Mouse (Mus musculus) heart, adult 9 months (tissue): ENCODE measurements around the gene Timm8b.
"Not testable (repeated sequence)": the region's sequence is repeated elsewhere in the genome, so short reads cannot be mapped to it uniquely, and the experiment has no call there.

ENCODE experiments used
- DNase-seq, 2 experiments: peaks; one replicate each; pipeline ENCODE4 v3.0.0; 2022; ENCODE audit warnings: low spot score in 2 of 2

Gene Timm8b

DNA sequence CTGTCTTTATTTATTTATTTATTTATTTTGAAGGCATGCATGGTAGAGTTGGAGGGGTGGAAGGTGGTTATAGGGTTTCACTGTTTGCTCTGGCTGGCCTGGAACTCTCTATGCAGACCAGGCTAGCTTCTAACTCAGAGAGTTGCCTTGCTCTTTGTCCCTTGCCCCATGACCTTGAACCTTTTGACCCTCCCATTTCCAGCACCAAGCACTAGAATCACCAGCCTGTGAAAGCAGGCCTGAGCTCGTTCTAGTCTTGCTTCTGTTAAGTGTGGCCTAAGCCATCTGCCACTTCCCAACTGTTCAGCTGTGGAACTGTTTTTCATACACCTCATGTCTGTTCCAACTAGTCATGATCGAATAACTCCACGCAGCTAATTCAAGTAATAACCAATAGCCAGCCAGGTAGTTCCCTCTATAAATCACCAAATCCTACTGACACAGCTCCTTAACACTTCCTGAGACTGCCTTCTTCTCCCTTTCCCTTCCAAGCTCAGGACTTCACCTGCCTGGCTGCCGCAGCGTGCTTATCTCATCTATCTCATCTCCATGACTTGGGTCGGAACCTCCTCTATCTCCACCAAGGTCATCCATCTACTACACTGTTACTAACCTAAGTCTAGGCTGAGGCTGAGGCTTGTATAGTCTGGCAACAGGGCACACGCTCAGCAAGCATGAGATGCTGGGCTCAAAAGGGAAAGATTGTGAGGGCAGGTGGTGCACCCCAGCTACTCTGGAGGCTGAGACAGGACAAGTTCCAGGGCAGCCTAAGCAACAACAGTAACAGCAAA lies 1.5 kb upstream of the Timm8b start:
- DNase-seq = no peak

DNA sequence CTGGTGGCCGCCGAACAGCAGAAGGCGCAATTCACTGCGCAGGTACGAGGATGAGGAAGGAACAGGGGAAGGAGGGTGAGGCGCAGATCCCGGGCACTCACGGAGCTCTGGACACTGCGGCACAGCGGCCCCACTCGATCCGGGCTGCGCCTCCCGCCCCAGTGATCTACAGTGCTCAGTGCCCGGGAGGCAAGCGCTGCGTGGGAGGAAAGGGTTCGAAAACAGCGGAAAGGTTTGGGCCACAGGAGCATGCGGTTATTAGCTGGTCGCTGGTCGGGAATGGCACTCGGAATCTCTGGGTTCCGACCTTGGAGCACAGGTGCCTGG lies 251 bp downstream of the Timm8b start:
- DNase-seq = no peak

DNA sequence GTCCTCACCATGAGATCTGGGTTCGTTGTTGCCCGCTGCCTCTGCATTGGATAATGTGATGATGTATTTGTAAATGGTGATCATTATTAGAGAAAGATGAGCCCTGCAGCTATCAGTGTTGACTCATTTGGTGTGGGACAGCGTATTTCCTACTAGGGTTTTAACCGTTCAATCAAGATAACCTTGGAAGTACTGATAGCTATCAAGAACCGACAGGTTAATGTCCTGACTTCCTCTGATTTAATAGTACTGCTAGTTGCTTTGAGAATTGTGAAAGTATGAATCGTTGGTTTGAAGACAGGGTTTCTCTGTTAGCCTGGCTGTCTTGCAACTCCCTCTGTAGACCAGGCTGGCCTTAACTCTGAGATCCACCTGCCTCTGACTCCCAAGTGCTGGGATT lies 628 bp downstream of the Timm8b start:
- DNase-seq = no peak

DNA sequence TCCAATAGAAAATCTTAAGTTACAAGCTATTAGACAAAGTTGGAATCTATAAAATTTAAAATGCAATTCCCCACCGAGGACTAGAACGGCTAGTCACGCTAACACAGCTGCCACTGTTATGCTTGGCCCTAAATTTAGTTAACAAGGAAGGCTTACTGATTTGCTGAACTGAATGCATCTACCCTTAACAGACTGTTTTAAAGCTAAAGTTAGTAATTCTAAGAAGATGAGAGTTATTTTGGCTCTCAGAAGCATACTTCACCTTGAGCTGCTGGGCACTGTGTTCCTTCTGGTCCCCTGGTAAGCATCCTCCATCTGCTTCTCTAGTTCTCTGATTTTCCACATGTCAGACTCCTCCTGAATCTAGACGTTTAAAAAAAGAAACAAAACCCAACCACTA lies 8.4 kb downstream of the Timm8b start:
- DNase-seq = no peak

DNA sequence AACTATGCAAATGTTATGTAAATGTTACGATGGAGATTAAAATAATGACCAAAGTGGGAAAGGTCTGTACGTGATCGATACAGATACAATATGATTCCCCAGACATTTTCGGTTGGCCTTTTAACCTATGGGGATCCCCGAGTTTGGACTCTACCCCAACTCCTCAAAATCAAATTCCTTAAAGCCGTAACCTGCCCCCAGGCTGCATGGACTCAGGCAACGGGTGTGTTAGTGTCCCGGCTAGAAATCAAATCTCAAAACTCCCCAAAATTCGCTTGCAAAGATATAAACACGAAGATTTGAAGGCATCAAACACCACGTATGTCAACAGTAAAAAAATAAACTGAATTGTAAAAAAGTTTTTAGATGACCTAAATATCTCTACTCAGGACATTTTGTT lies 12.5 kb downstream of the Timm8b start:
- DNase-seq = no peak

DNA sequence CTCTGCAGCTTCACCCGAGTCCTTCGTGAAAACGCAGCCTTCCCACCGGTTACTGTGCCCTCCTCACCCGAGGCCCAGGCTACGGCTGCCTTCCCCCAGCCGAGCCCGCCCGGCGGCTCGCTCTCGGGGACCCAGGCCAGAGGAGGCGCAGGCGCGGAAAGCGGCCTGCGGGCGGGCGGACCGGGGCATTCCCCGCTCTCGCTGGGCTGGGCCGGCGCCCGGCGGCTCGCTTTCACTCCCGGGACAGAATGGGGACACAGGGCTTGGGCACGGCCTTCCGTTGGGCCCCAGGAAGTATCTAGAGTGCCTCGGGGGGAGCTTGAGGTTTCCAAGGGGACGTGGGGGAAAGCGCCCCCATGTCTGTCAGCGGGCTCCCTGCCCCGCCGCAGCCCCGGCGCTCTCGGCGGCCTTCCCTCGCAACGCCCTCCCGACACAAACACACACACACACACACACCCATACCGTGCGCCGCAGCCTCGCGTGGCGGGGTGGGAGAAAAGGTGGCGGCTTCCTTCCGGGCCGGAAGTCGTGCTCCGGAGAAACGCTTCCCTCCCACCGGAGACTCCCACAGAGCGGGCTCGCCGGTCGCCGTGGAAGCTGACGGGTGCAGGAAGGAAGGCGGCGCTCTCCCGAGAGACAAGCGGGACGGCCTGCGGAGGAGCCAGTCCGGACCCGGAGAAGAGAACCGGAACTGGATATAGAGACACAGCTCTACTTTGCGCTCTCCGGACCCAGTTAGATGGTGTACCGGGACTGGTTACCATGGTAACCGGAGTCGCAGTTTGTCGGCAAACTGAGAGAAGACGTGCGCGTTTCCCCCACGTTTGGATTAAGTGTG lies 13.3 kb downstream of the Timm8b start, which contains the start of the genes Pih1d2 and Nkapd1:
TSS of gene Pih1d2 (plus strand) at position 556 of the 838 bp plus-strand sequence.
TSS of gene Nkapd1 (minus strand) at position 699 of the 838 bp plus-strand sequence.
- peak; percentile 84 to 92 for DNase-seq

DNA sequence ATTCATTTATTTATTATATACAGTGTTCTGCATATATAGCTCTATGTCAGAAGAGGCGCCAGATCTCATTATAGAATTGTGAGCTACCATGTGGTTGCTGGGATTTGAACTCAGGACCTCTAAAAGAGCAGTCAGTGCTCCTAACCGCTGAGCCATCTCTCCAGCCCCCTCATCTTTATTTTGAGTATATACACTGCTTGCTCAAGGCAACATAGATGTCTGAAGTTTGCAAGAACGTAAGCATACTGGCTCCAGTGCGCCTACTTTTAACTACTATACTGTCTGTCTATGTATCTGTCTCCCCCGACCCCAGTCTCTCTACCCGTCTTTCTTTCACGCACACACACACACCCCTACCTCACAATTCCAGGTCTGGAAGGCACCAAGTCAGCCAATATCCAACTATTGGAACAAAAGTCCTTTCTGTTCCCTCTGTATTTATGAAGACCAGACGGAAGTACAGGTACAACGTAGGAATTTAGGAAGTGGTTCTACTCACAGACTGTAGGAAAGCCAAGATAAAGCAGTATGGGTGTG lies 14.2 kb downstream of the Timm8b start:
- DNase-seq = no peak

DNA sequence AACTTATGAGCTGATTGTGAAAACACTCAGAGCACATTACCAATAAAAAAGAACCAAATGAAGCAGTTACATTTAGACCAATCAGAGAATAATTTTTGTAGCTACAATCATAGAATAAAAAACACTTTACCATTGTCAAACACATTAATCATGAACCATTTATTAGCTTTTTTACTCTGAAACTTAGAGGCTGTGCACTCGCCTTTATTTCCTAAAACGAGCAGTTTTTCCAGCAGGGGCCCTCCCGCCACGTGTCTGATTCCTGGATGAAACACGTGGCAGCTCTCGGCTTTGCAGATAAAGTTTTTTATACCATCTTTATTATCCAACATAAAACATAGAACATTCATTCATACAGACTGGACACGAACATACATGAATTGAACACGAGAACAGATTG lies 27.2 kb downstream of the Timm8b start:
- DNase-seq = not testable (repeated sequence)

DNA sequence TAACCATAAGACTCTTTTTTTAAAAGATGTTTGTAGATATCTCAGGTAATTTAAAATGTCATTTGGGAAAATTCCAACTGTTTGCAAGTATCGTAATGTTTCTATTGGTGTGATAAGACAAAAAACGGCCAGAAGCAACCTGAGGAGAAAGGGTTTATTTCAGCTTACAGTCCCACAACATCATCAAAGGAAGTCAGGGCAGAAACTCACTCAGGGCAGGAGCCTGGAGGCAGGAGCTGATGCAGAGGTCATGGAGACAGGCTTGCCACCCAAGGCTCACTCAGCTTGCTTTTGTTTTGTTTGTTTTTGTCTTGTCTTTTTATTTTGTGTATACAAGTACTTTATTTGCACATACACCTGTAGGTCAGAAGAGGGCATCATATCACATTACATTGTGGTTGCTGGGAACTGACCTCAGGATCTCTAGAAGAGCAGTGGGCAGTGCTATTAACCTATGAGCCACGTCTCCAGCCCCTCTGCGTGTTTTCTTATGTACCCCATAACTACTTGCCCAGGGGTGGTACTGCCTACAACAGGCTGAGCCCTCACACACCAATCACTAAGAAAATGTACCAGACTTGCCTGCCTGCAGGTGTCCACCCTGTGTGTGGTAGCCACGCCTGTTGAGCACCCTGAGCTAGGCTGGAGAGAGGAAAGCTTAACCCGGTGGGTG lies 28.4 kb downstream of the Timm8b start:
- no peak for DNase-seq

DNA sequence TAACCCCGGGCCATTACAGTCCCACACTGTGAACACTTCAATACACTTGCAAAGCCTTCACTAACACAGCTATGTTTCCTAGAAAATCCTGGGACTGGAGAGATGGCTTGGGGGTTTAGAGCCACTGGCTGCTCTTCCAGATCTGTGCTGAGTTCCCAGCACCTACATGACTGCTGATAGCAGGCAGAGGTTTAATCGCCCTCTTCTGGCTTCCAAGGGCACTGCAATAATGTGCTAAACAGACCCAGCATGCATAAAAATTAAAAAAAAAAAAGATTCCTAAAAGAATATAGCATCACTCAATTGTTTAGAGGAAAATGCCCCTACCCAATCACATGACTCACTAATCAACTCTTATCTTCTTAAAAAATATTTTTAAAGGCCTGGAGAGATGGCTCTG lies 29.3 kb downstream of the Timm8b start:
- no peak for DNase-seq

DNA sequence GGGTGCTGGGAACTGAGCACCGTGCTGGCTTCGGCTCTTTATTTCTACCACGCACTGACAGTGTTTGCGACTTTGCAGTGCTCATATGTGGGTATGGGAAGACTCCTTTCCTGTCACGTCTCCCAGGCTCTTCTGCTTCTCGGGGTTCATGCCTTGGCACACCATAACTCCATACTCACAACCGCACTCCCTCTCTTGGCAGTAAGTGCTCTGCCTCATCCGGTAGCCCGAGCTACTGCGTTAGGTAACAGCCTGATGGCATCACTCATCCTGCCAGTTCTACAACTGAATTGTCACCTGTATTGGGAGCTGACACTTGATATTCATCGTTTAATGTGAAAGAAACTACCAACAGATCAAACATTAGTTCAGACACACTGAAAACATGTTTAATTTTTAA lies 30.6 kb downstream of the Timm8b start:
- DNase-seq = no peak

DNA sequence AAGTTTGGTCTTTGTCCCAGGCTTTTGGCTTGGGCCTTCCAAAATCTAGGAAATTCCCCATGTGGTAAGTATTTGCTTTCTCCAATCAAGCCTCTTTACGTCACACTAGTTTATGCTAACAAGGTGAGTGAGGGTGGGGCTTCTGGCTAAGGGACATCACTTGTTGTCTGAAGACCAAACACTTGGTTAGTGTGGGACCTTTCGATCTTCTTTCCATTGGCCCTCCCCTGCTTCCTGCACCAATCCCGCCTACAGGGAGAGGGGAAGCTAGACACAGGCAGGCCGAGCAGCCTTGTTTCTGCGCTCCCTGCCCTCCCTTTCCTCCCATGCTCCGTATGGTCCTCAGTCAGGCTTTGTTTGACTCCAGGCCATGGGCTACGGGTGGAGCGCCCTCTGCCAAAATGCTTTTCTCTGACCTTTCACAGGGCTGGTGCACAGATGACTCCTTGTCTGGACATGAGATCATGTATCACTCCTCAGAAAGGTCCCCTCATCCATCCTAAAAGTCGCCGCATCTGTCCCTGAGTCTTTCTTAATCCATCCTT lies 43.2 kb downstream of the Timm8b start:
- no peak for DNase-seq

DNA sequence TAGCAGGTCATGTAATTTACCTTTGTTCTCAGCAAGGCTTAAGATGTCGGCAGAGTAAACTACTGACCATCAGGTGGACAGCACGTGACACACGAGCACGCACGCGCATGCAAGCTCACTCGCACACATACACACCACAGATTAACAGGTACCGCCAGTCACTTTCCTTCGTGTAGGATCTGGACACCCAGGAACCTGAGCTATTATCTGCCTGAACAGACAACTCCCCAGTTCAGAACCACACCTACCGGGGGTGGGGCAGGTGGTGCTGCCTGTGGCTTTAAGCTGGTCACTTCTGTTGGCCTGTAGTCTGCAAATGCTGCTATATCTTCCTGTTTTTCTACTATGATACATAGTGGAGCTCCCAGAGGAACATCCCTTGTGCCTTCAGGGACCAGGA lies 46.8 kb downstream of the Timm8b start:
- no peak for DNase-seq
